Mouse (Mus musculus) stomach, postnatal 0 days (tissue): ENCODE results near the gene Colgalt2.

ENCODE experiments used
- CTCF ChIP-seq: IDR thresholded peaks from 2 replicates; pipeline ENCODE4 v1.5.1; 2016; ENCODE audit warnings: antibody characterized with exemption, low read depth, mild to moderate bottlenecking, moderate library complexity
- EP300 ChIP-seq: optimal IDR thresholded peaks from 2 replicates; pipeline ENCODE3; 2016; ENCODE audit warnings: antibody characterized with exemption

DNA sequence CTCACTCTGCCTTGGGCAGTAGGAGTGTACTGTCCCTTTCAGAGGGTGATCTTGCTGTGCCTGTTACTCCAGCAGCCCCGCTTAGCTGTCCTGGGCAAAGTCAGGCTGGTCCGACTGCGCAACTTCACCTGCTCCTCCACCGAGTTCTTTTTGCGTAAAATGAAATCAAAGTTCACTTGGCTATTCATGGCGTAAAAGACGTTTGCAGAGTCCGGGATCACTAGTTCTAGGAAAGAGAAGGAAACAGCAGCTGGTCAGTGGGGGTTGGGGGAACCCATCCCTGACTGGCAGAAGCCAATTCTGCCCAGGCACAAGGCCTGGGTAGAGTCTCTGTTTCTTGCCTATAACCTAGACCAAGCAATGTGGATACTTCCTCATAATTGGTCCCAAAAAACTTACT, 119.3 kb downstream of the Colgalt2 start:
- no peak for TF ChIP-seq EP300
- no peak for TF ChIP-seq CTCF
